Mouse (Mus musculus): ENCODE measurements around the gene Defb20. TPM values are rescaled to one million over a fixed set of nuclear protein-coding genes. Genes with fewer than 3 reads are reported as not detected.

The Defb20 gene
- total RNA-seq (2023) = not detected in 2 replicates

DNA sequence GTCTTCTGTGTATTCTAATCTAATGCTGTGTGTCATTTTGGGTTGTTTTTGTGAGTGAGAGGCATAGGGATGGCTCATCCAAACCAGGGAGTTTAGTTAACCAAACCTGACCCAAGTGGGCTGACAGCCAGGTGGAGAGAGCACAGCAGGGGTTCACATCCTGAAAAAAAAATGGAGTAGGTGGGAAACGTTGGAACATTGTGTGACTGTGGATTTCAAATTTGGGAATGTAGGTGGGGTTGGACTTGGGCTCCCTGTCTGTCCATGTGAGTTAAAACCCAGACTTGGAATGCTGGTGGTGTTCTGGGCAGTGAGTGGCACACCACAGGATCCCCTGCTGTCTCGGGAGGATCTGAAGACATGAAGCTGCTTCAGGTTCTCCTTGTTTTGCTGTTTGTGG is at the start of gene Defb20:
Gene Defb20 (plus strand): TSS at position 301 of the 400 bp plus-strand sequence.

DNA sequence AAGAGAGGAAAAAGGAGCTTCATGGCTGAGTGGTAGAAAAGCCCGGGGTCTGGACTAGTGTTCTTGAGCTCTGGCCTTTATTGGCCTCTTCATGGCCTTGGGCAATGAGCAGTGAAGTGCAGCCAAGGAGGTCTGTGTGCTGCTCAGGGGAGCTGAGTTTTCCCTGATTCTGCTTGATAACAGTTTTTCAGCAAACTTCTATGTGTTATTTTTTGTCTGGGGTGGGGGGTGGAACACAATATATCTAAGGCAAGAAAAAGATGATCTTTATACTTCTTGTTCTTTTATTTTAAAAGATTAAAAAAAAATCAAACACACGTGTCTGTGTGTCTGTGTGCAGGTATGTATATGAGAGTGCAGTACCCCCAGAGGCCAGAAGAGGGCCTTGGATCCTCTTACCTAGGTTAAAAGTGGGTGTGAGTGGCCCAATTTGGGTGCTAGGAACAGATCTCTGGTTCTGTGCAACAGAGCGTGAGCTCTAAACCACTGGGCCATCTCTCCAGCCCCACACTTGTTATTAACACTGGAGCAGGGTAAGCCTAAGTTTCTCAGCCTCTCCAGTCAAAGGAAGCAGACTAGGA is 12.2 kb upstream of the Defb20 start, which contains the start of gene Defb23:
Gene Defb23 (minus strand): TSS at position 51 of the 581 bp plus-strand sequence.

DNA sequence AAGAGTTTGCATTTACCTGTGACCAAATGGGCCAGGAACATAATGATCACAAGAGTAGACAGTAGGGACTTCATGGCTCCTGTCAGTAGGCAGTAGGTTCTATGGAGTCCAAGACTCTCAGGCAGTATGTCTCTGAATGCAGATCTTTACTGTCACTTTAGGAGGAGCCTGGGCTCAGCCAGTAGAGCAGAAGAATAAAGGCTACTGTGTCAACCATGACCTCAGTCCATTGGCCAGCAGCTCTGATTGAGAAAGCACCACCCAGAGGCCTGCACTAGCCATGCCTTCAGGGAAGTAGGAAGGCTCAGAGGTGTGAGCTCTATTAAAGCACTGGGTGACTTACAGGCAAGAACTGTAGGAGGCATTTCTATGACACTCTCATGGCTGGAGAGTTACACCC is 13.2 kb downstream of the Defb20 start, which contains the start of gene Defb22:
Gene Defb22 (minus strand): TSS at position 101 of the 400 bp plus-strand sequence.

DNA sequence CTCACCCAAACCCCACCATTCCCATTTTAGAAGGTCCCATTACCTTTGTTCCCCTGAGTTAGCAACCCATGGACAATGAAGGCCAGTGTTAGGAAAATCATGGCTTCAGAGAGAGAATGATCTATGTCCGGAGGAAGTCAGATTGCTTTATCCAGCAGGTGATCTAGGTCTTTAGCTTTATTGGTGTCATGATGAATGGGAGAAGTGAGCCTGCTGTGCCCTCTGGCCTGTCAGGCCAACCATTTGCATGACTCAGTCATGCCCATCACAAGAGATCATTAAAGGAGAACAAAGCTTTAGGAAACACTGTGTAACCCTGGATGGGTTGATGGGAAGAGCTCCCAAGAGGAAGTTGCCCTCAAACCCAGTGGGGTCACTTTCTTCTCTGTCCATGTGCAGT is 34.7 kb downstream of the Defb20 start, which contains the start of gene Defb26:
Gene Defb26 (minus strand): TSS at position 101 of the 400 bp plus-strand sequence.

DNA sequence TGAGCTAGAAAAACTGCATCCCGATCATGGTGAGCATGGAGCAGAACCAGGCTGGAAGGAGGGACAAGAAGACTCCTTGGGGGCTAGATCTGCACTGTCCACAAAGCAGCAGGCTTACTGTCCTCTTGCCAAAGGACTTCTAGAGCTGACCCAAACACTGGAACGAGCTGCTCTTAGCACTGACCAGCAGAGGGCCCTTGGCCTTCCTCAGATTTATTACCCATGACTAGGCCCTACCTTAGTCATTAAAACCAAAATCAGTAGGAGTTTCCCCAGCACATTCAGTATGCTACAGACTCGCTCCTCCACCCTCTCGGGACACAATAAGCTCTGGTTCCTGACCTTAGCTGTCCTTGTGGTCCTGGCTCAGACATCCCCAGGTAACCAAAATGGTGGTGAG is 41.1 kb downstream of the Defb20 start, which contains the start of gene Defb28:
Gene Defb28 (plus strand): TSS at position 275 of the 400 bp plus-strand sequence.

Other genes starting within 250 kb of the Defb20 start
- 119 and 165 TPM in 2 replicates for gene Tbc1d20, start 183.2 kb upstream of the Defb20 start, total RNA-seq (2023)
- gene Rbck1, start 144.4 kb upstream of the Defb20 start, total RNA-seq (2023) = 72.2 and 90.2 TPM in 2 replicates
- 4.0 and 5.2 TPM in 2 replicates for gene Trib3, start 133.0 kb upstream of the Defb20 start, total RNA-seq (2023)
- not detected in 2 replicates for gene Nrsn2, start 100.4 kb upstream of the Defb20 start, total RNA-seq (2023)
- gene Sox12, start 79.0 kb upstream of the Defb20 start, total RNA-seq (2023) = 0.20 and 0.22 TPM in 2 replicates
- 0.61 and 1.2 TPM in 2 replicates for gene Zcchc3, start 62.0 kb upstream of the Defb20 start, total RNA-seq (2023)
- gene 6820408C15Rik, start 61.5 kb upstream of the Defb20 start, total RNA-seq (2023) = not detected in 2 replicates
- gene Defb23, start 12.4 kb upstream of the Defb20 start, total RNA-seq (2023) = not detected in 2 replicates
- gene Defb22, start 13.1 kb downstream of the Defb20 start, total RNA-seq (2023) = not detected in 2 replicates
- not detected in 2 replicates for gene Defb26, start 34.6 kb downstream of the Defb20 start, total RNA-seq (2023)
- not detected in 2 replicates for gene Defb28, start 41.2 kb downstream of the Defb20 start, total RNA-seq (2023)
- not detected in 2 replicates for gene Defb29, start 63.0 kb downstream of the Defb20 start, total RNA-seq (2023)
- not detected in 2 replicates for gene Gm17416, start 92.3 kb downstream of the Defb20 start, total RNA-seq (2023)
- not detected in 2 replicates for gene Defb21, start 95.7 kb downstream of the Defb20 start, total RNA-seq (2023)
- not detected in 2 replicates for gene Defb19, start 103.2 kb downstream of the Defb20 start, total RNA-seq (2023)
- gene Defb45, start 122.3 kb downstream of the Defb20 start, total RNA-seq (2023) = not detected in 2 replicates
- gene Defb36, start 127.3 kb downstream of the Defb20 start, total RNA-seq (2023) = not detected in 2 replicates
- gene Defb25, start 146.0 kb downstream of the Defb20 start, total RNA-seq (2023) = not detected in 2 replicates
- 6.2 and 7.2 TPM in 2 replicates for gene Rem1, start 149.9 kb downstream of the Defb20 start, total RNA-seq (2023)
- gene H13, start 192.4 kb downstream of the Defb20 start, total RNA-seq (2023) = 141 and 159 TPM in 2 replicates
- 17.7 and 36.2 TPM in 2 replicates for gene Mcts2, start 210.0 kb downstream of the Defb20 start, total RNA-seq (2023)